Mouse (Mus musculus) limb, embryonic 14.5 days (tissue): ENCODE measurements around the gene Gramd1b. TPM values are rescaled to one million over a fixed set of nuclear protein-coding genes. Genes with fewer than 3 reads are reported as not detected.

Experiments used
- ATAC-seq: fragments of 200-750 bp; cut with Nextera tagmentation; 2 replicates; pipeline ENCODE4 v1.8.0; 2017; ENCODE audit warnings: low read depth, moderate number of reproducible peaks, moderate TSS enrichment; ENCODE audit not compliant: low FRiP score
- DNase-seq: peaks from one replicate; pipeline ENCODE4 v3.0.0-alpha.2; 2015; ENCODE audit warnings: low spot score
- H3K27ac ChIP-seq: fragments of 300-500 bp; sonication (generic); replicated peaks from 2 replicates; pipeline ENCODE4 v1.5.1; 2014; ENCODE audit warnings: low read depth, mild to moderate bottlenecking, low read length, moderate library complexity, mixed read lengths
- H3K27me3 ChIP-seq: fragments of 300-500 bp; sonication (generic); 2 replicates; pipeline ENCODE4 v1.6.1; 2014; ENCODE audit warnings: low read length, mixed read lengths; ENCODE audit not compliant: control insufficient read depth, insufficient read depth
- H3K36me3 ChIP-seq: fragments of 300-500 bp; sonication (generic); 2 replicates; pipeline ENCODE4 v1.6.1; 2014; ENCODE audit warnings: mild to moderate bottlenecking, low read length, moderate library complexity, mixed read lengths; ENCODE audit not compliant: control insufficient read depth, insufficient read depth
- H3K4me1 ChIP-seq: fragments of 300-500 bp; sonication (generic); 2 replicates; pipeline ENCODE4 v1.6.1; 2014; ENCODE audit warnings: antibody characterized with exemption, low read length, mixed read lengths; ENCODE audit not compliant: control insufficient read depth, insufficient read depth
- H3K4me2 ChIP-seq: fragments of 300-500 bp; sonication (generic); replicated peaks from 2 replicates; pipeline ENCODE4 v1.6.1; 2014; ENCODE audit warnings: low read depth, mild to moderate bottlenecking, low read length, moderate library complexity; ENCODE audit not compliant: severe bottlenecking
- H3K4me3 ChIP-seq: fragments of 300-500 bp; sonication (generic); replicated peaks from 2 replicates; pipeline ENCODE4 v1.5.1; 2014; ENCODE audit warnings: low read length
- H3K9ac ChIP-seq: fragments of 300-500 bp; sonication (generic); 2 replicates; pipeline ENCODE4 v1.6.1; 2014; ENCODE audit warnings: mild to moderate bottlenecking, low read depth, low read length, moderate library complexity; ENCODE audit not compliant: severe bottlenecking
- H3K9me3 ChIP-seq: fragments of 300-500 bp; sonication (generic); 2 replicates; pipeline ENCODE4 v1.6.1; 2016; ENCODE audit warnings: low read length; ENCODE audit not compliant: control insufficient read depth
- POLR2A ChIP-seq: fragments of 200-500 bp; IDR thresholded peaks from 2 replicates; pipeline ENCODE4 v1.8.0; 2012; ENCODE audit warnings: inconsistent platforms, mild to moderate bottlenecking, moderate library complexity, borderline replicate concordance; ENCODE audit not compliant: insufficient read depth, insufficient read length; ENCODE audit errors: extremely low read depth
- WGBS: fragments of 180-500 bp; shearing (Covaris S2); extraction: QIAGEN DNeasy Blood & Tissue Kit; methylation state at CpG from one replicate; pipeline ENCODE4 v1.1.7; 2014; 5-methylcytosine and 5-hydroxymethylcytosine counted together
- polyA plus RNA-seq, 2 experiments: library from polyadenylated mRNA; depleted of rRNA in 1 of 2; stranded (reverse) in 1 of 2; unstranded in 1 of 2; fragments of >200 nt; fragmentation: Nextera tagmentation in 1 of 2; extraction: Ambion mirVana in 1 of 2; gene quantifications; 2 replicates each; pipeline versions ENCODE4 v1.2.1 to v1.2.3; 2012 to 2014

The Gramd1b gene
- polyA plus RNA-seq, 2 experiments = 3.6 to 11.3 TPM

DNA sequence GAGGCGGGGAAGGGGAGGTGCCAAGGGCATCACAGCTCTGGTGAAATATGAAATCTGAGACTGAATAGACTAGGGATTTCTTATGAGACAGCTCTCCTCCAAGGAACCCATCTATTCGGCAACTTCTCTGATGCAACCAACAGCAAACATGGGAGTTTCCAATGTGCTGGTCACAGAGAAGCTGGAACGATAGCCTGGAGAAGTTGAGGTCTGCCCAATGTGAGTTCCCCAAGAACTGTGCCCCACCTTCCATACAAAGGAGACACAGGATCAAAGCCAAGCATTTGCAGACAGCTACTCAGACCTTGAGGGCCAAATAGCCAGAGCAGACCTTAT lies 209.5 kb downstream of the Gramd1b start:
- 52% methylated on average over 3 of the region's 3 CpGs for WGBS
- Histone ChIP-seq H3K9ac (no peak overlapping the region), H3K4me1 (peaks cover 15% of the 10 kb centered on the region), H3K9me3 (no peaks in the 10 kb centered on the region), H3K4me3 (no peak overlapping the region), H3K36me3 (no peaks in the 10 kb centered on the region), H3K4me2 (no peak overlapping the region), H3K27me3 (no peaks in the 10 kb centered on the region), H3K27ac (no peak overlapping the region)
- no peak for TF ChIP-seq POLR2A
- no peak for DNase-seq
- no peak for ATAC-seq

DNA sequence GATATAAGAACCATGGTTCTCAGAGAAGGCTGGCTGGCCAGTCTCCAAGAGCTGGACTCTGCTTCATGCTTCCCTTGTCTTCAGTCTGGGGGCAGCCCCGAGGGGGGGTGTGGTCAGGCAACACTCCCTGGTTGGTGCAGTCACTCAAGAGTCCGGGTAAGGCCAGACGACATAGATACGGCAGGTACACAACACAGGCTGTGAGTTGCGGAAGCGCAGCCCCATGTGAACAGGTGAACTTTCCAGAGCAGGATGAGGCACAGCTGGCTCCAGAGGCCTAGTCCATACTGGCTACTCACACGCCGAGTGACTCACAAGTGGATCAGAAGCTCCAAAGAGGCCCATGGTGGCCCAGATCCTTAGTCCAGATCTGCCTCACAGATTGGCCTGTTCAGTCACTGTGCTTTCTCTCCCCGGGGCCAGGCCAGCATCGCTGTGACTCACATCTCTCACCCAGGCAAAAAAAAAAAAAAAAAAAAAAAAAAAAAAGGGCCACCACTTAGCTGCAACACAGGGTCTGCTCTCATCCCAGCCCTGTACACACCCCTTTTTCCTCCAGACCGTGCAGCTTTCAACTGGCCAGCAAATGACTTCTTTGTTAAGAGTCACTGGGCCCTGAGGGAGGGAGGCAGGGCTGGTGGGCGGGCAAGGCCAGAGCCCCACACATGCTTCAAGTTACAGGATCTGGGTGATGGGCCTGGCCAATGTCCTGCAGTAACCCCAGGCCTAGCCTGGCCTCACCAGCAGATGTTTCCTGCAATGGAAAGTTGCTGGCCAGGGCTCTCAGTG lies 210.1 kb downstream of the Gramd1b start:
- H3K4me1 ChIP-seq = peaks cover 15% of the 10 kb centered on the region
- no peak overlapping the region for H3K4me2 ChIP-seq
- peak overlapping the region; percentile 75 for H3K27ac ChIP-seq
- no peak for TF ChIP-seq POLR2A
- no peak overlapping the region for H3K4me3 ChIP-seq
- no peaks in the 10 kb centered on the region for H3K9me3 ChIP-seq
- no peaks in the 10 kb centered on the region for H3K36me3 ChIP-seq
- ATAC-seq (peak; percentile 78), DNase-seq (peak; percentile 65)
- no peaks in the 10 kb centered on the region for H3K27me3 ChIP-seq
- 45% methylated on average over 12 of the region's 12 CpGs for WGBS
- H3K9ac ChIP-seq = no peak overlapping the region

DNA sequence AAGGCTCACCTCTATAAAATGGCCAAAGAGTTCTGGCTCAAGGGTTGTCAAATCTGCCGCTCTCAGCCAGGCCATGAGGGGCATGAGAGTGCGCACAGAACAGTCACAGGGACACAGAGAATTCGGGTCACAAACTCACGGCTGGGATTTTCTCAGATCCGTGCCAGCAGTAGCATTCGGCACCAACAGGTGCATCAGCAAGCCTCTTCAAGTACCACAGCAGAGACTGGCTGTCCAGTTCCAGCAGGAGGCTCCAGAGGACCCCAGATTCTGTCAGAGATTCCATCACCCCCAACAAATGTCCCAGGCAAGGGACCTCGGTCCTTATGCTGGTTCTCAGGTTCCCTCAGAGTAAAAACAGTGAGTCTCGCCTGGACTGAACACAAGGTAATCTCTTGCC lies 210.8 kb downstream of the Gramd1b start:
- Histone ChIP-seq H3K4me3 (no peak overlapping the region), H3K36me3 (no peaks in the 10 kb centered on the region), H3K27me3 (no peaks in the 10 kb centered on the region), H3K4me1 (peaks cover 15% of the 10 kb centered on the region), H3K9me3 (no peaks in the 10 kb centered on the region), H3K9ac (no peak overlapping the region), H3K27ac (peak overlapping the region; percentile 75; the same call in 1 of the 2 replicates), H3K4me2 (no peak overlapping the region)
- ATAC-seq (no peak), DNase-seq (no peak)
- TF ChIP-seq POLR2A = no peak
- WGBS = 82% methylated on average over 8 of the region's 8 CpGs

DNA sequence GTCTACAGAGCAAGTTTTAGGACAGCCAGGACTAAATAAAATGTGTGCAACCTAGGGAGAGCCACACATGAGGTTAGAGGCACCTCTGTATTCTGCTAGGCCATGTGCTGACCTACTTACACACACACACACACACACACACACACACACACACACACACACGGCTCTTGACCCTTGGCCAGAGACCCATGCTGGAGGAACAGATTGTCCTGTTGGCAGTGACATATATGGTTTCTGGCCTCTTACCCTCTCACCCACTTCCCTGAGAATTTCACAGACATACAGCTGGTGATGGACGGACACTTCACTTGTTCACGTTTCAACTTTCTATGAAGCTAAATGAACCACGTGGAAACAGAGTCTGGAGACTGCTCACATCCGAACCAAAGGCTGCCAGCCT lies 212.4 kb downstream of the Gramd1b start:
- Histone ChIP-seq H3K27me3 (no peaks in the 10 kb centered on the region), H3K4me2 (no peak overlapping the region), H3K4me1 (peaks cover 15% of the 10 kb centered on the region), H3K27ac (no peak overlapping the region), H3K9me3 (no peaks in the 10 kb centered on the region), H3K4me3 (no peak overlapping the region), H3K36me3 (0 out of 2 replicates have a peak, but pooled peaks cover 2% of the 10 kb centered on the region), H3K9ac (no peak overlapping the region)
- DNase-seq (no peak), ATAC-seq (no peak)
- no peak for TF ChIP-seq POLR2A
- WGBS = 83% methylated on average over 5 of the region's 5 CpGs

DNA sequence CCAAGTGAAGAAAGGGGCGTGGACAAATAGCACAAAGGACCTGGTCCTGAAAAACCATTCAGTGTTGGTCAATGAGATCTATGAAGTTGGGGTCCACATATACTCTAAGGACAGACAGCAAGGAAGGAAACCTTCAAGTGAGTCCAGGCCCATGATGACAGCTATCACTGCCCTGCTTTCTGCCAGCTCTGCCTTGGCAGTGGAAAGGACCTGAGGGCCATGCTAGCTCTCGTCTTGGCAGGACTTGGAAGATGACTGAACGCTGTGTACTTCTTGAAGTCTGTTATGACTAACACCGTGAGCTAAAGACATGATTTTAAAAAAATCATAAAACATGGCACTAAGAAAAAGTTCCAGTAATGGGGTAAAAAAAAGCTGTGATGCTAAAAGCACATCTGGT lies 213.4 kb downstream of the Gramd1b start:
- Histone ChIP-seq H3K9me3 (no peaks in the 10 kb centered on the region), H3K27ac (no peak overlapping the region), H3K4me1 (peaks cover 15% of the 10 kb centered on the region), H3K27me3 (no peaks in the 10 kb centered on the region), H3K9ac (no peak overlapping the region), H3K4me2 (no peak overlapping the region), H3K36me3 (0 out of 2 replicates have a peak, but pooled peaks cover 2% of the 10 kb centered on the region), H3K4me3 (no peak overlapping the region)
- ATAC-seq (no peak), DNase-seq (no peak)
- no peak for TF ChIP-seq POLR2A
- 85% methylated on average over 4 of the region's 4 CpGs for WGBS
